Mouse (Mus musculus) neural tube, embryonic 11.5 days (tissue): ENCODE measurements around the gene Epn3. TPM values are rescaled to one million over a fixed set of nuclear protein-coding genes. Genes with fewer than 3 reads are reported as not detected.

Experiments used
- ATAC-seq: fragments of 200-750 bp; cut with Nextera tagmentation; 2 replicates; pipeline ENCODE4 v1.8.0; 2017; ENCODE audit warnings: moderate number of reproducible peaks, mild to moderate bottlenecking, moderate TSS enrichment, moderate library complexity; ENCODE audit not compliant: insufficient read depth, low FRiP score, low TSS enrichment
- DNase-seq: peaks from one replicate; pipeline ENCODE4 v3.0.0-alpha.2; 2015; ENCODE audit warnings: low spot score
- H3K27ac ChIP-seq: fragments of 300-500 bp; sonication (generic); 2 replicates; pipeline ENCODE4 v1.5.1; 2014; ENCODE audit warnings: low read depth, mild to moderate bottlenecking, low read length
- H3K27me3 ChIP-seq: fragments of 300-500 bp; sonication (generic); 2 replicates; pipeline ENCODE4 v1.6.1; 2014; ENCODE audit warnings: mild to moderate bottlenecking, low read length, mixed read lengths; ENCODE audit not compliant: control insufficient read depth, insufficient read depth
- H3K36me3 ChIP-seq: fragments of 300-500 bp; sonication (generic); 2 replicates; pipeline ENCODE4 v1.6.1; 2014; ENCODE audit warnings: mild to moderate bottlenecking, low read length, moderate library complexity, mixed read lengths; ENCODE audit not compliant: control insufficient read depth, insufficient read depth
- H3K4me1 ChIP-seq: fragments of 300-500 bp; sonication (generic); 2 replicates; pipeline ENCODE4 v1.6.1; 2014; ENCODE audit warnings: low read length, mixed read lengths; ENCODE audit not compliant: control insufficient read depth, insufficient read depth
- H3K4me2 ChIP-seq: fragments of 300-500 bp; sonication (generic); 2 replicates; pipeline ENCODE4 v1.6.1; 2014; ENCODE audit warnings: low read depth, mild to moderate bottlenecking, moderate library complexity
- H3K4me3 ChIP-seq: fragments of 300-500 bp; sonication (generic); 2 replicates; pipeline ENCODE4 v1.5.1; 2014; ENCODE audit warnings: low read depth, low read length
- H3K9ac ChIP-seq: fragments of 300-500 bp; sonication (generic); 2 replicates; pipeline ENCODE4 v1.6.1; 2014; ENCODE audit warnings: mild to moderate bottlenecking, low read length
- H3K9me3 ChIP-seq: fragments of 300-500 bp; sonication (generic); 2 replicates; pipeline ENCODE4 v1.6.1; 2016; ENCODE audit warnings: low read length; ENCODE audit not compliant: control insufficient read depth
- WGBS: fragments of 180-500 bp; shearing (Covaris S2); extraction: QIAGEN DNeasy Blood & Tissue Kit; methylation state at CpG from one replicate; pipeline ENCODE4 v1.1.7; 2014; 5-methylcytosine and 5-hydroxymethylcytosine counted together
- polyA plus RNA-seq: library from polyadenylated mRNA; unstranded; fragments of >200 nt; fragmentation: Nextera tagmentation; extraction: Ambion mirVana; gene quantifications from 2 replicates; pipeline ENCODE4 v1.2.1, GENCODE M21; 2014

Epn3 gene
- polyA plus RNA-seq, 1 experiment from 2014 or later = 0.68 TPM

DNA sequence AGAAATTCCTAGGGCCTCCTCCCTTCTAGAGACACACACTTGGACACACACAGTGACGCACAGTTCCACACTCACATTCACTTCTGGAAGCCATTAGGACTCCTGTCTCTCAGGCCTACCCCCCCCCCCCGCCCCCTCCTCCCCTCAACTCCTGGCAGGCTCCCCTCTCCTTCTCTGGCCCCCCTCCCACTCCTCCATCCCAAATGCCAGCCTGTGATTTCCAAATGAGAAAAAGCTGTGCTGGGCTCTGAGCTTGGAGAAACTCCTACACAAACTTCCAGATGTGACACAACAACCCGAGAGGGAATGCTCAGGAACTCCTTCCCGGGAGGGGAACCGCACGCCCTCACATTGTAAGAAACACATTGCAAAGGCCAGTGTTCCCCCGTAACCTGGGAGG, 29.4 kb downstream of the Epn3 start:
- 0 out of 2 replicates have a peak overlapping the region, but pooled peaks have one; percentile 20 for H3K4me2 ChIP-seq
- H3K27me3 ChIP-seq = peaks cover 25% of the 10 kb centered on the region
- H3K27ac ChIP-seq = no peak overlapping the region
- H3K36me3 ChIP-seq = no peaks in the 10 kb centered on the region
- no peak overlapping the region; the same call in 1 of the 2 replicates for H3K9ac ChIP-seq
- no peaks in the 10 kb centered on the region for H3K9me3 ChIP-seq
- no peak overlapping the region for H3K4me3 ChIP-seq
- no peak for DNase-seq
- ATAC-seq = no peak
- peaks cover 52% of the 10 kb centered on the region for H3K4me1 ChIP-seq
- WGBS = 41% methylated on average over 6 of the region's 7 CpGs

DNA sequence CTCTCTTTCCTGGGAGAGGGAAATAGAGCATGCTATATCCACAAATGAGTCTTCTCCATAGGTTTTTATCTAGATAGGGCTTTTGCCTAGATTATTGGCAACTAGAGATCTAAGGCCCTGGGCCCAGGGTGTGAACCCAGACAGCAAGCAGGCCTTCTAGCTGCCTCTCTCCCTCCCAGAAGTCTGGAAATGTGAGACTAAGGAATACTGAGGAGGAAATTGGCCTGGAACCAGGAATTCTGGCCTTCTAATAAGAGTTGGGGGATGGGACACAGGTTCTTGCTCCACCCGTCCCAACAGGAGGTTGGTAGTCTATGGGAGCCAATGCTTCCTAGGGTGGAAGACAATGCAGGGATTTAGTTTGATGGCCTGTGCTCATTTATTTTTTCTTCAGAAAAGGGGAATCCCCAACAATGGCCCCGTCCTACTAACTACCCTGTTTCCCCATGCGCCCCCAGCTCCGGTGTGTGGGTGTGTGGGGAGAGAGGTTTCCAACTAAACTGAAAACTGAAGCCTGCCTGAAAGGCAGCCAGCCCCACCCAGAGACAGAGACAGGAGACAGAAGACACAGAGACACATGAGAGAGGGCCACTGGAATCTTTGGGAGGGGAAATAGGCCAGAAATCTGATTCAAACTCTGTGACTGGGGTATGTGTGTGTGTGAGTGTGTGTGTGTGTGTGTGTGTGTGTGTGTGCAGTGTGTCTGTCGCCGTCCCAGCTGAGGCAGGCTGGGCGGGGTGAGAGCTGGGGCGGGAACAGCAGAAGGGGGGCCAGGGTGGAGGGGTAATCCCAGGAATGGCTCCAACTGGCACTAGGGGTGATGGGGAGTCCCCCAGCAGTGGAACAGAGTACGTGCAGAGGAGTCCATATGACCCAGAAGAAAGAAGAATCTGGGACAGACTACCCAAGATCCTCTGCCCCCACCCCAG, 30.4 kb downstream of the Epn3 start:
- H3K36me3 ChIP-seq = no peaks in the 10 kb centered on the region
- H3K27ac ChIP-seq = peak overlapping the region; percentile 73
- peaks cover 16% of the 10 kb centered on the region for H3K27me3 ChIP-seq
- DNase-seq (no peak), ATAC-seq (0 out of 2 replicates have a peak, but pooled peaks have one; percentile 0)
- H3K4me2 ChIP-seq = peak overlapping the region; percentile 12; the same call in 1 of the 2 replicates
- H3K4me3 ChIP-seq = no peak overlapping the region
- peaks cover 54% of the 10 kb centered on the region for H3K4me1 ChIP-seq
- 25% methylated on average over 8 of the region's 9 CpGs for WGBS
- no peaks in the 10 kb centered on the region for H3K9me3 ChIP-seq
- no peak overlapping the region for H3K9ac ChIP-seq

DNA sequence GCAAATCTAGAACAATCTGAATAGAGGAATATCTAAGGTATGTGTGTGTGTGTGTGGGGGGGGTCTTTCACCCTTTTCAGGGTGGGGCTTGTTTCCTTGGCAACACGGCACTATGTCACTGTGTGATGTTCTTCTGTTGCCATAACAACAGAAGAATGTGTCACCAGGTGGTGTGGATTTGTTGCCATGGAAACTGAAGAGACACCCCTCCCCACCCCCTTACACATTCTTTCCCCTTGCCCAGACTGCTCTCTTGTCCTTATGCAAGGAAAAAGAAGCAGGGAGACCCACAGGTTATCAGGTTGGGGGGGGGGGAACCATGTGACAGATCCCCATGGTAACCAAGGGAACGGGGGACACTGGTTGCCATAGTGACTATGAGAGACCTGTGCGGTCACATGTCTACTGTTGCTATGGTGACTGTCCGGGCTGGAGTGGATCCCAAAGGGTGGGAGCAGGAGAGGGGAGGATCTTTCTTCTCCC, 31.2 kb downstream of the Epn3 start:
- peak overlapping the region; percentile 12; the same call in 1 of the 2 replicates for H3K4me2 ChIP-seq
- H3K27me3 ChIP-seq = peaks cover 14% of the 10 kb centered on the region
- peak overlapping the region; percentile 73 for H3K27ac ChIP-seq
- H3K4me1 ChIP-seq = peaks cover 51% of the 10 kb centered on the region
- peak; percentile 82 for ATAC-seq
- no peaks in the 10 kb centered on the region for H3K9me3 ChIP-seq
- H3K4me3 ChIP-seq = no peak overlapping the region
- peak; percentile 87 for DNase-seq
- 18% methylated on average over 4 of the region's 4 CpGs for WGBS
- no peak overlapping the region for H3K9ac ChIP-seq
- H3K36me3 ChIP-seq = no peaks in the 10 kb centered on the region

DNA sequence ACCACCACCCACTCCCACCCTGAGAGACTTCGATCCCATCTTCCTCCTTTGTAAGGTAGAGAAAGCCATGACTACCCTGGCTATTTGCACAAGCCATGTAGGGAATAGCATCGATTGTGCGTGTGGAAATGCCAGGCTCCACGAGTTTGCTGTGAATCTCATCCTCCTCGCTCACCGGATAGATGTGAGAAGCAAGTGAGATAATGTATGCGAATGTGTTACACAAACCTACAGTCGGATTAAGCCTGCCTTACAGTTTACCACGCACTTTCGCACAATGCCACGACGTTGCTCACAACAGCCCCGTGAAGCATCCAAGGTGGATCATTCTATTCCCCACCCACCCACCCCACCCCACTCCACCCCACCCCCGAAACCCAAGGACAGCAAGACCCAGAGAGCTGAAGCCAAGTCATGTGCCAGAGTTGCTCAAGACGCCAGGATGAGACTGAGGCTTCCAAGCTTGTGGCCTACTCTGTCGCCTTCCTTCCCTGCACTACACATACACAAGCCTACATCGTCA, 33.4 kb downstream of the Epn3 start:
- H3K9me3 ChIP-seq = no peaks in the 10 kb centered on the region
- no peak overlapping the region for H3K4me2 ChIP-seq
- H3K27me3 ChIP-seq = no peaks in the 10 kb centered on the region
- ATAC-seq = no peak
- no peak overlapping the region for H3K4me3 ChIP-seq
- H3K36me3 ChIP-seq = no peaks in the 10 kb centered on the region
- no peak overlapping the region for H3K9ac ChIP-seq
- no peak overlapping the region for H3K27ac ChIP-seq
- 90% methylated on average over 17 of the region's 17 CpGs for WGBS
- no peak for DNase-seq
- H3K4me1 ChIP-seq = peaks cover 44% of the 10 kb centered on the region

DNA sequence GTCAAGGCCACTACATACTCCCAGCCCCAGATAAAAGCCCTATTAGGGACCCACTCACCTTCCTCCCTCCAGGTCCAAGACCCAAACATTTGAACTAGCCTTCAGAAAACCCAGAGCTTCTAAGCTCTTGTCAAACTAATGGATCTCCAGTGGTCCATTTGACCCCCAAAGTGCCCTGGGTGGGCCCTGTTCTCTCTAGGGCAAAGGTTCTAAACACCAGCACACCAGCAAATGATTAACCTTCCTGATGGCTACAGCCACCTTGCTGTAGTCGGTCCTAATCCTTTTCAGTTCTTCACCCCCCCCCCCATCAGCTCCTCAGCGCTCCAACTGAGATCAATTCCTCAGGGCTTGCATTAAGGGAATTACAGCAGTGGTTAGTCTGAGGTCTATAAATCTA, 35.6 kb downstream of the Epn3 start:
- no peaks in the 10 kb centered on the region for H3K9me3 ChIP-seq
- H3K9ac ChIP-seq = no peak overlapping the region
- H3K4me2 ChIP-seq = no peak overlapping the region
- H3K4me3 ChIP-seq = no peak overlapping the region
- WGBS = 22% methylated on average over 2 of the region's 2 CpGs
- H3K4me1 ChIP-seq = peaks cover 30% of the 10 kb centered on the region
- no peaks in the 10 kb centered on the region for H3K27me3 ChIP-seq
- ATAC-seq = no peak
- H3K36me3 ChIP-seq = no peaks in the 10 kb centered on the region
- H3K27ac ChIP-seq = 0 out of 2 replicates have a peak overlapping the region, but pooled peaks have one; percentile 27
- no peak for DNase-seq

DNA sequence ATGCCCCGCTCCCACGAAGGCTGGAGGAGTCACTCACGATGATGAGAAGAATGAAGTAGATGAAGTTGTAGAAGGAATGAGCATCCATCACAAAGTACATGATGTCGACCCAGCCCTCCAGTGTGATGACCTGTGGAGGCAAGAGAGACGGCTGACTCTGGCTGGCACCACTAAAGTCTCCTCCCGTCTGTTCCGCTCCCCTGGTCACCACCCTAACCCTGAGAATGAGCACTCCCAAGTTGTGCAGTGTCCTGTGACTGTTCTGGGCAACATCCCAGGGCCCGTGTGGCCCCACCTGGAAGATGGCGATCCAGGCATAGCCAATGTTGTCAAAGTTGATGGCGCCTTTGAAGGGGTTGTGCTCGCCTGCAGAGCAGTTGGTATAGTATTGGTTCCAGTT, 37.9 kb downstream of the Epn3 start:
- Histone ChIP-seq H3K36me3 (no peaks in the 10 kb centered on the region), H3K4me3 (no peak overlapping the region), H3K4me2 (no peak overlapping the region), H3K27ac (no peak overlapping the region), H3K9me3 (no peaks in the 10 kb centered on the region), H3K9ac (no peak overlapping the region), H3K27me3 (no peaks in the 10 kb centered on the region), H3K4me1 (peaks cover 10% of the 10 kb centered on the region)
- ATAC-seq = no peak
- 95% methylated on average over 11 of the region's 11 CpGs for WGBS
- no peak for DNase-seq

DNA sequence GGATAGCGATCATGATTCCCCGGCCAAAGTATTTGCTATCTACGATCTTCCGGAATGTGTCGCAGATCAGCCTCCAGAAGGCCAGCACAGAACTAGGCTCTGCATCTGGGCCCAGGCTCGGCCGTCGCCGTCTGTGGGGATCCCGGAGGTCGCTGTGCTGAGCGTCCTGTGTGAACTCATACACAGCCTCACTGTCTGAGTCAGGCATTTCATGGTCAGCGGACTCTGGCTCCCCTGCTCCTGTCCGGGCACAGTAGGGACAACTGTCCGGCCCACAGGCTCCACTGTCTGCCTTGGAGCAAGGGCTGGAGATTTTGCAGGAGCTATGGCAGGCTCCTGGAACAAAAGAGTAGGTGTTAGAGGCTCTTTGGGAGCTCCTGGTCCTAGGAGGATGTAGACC, 42.8 kb downstream of the Epn3 start:
- Histone ChIP-seq H3K4me3 (no peak overlapping the region), H3K9me3 (no peaks in the 10 kb centered on the region), H3K4me2 (no peak overlapping the region), H3K9ac (no peak overlapping the region), H3K27me3 (no peaks in the 10 kb centered on the region), H3K27ac (no peak overlapping the region), H3K4me1 (no peaks in the 10 kb centered on the region), H3K36me3 (no peaks in the 10 kb centered on the region)
- DNase-seq (no peak), ATAC-seq (no peak)
- WGBS = 78% methylated on average over 15 of the region's 15 CpGs

DNA sequence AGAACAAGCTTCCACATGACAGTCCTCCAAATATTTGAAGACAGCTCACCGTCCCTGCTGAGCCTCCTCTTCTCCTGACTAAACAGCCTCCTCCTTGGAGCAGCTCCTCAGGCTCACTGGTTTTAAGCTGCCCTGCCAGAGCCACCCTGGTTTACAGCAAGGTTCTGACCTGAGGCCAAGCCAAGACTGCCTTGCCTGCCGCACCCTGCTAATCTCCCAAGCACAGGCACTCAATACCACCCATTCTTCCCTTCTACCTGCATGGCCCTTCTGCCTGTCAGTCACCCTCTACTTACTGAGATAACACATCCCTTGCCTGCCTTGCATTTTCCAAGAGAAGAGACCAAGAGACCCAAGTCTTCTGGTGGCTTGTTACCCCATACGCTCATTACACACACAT, 43.4 kb downstream of the Epn3 start:
- H3K27ac ChIP-seq = no peak overlapping the region

More for the DNA sequence above, 43.4 kb downstream of the Epn3 start:
- no peak overlapping the region for H3K9ac ChIP-seq
- H3K4me1 ChIP-seq = no peaks in the 10 kb centered on the region
- ATAC-seq = no peak
- no peaks in the 10 kb centered on the region for H3K27me3 ChIP-seq
- H3K36me3 ChIP-seq = no peaks in the 10 kb centered on the region
- no peak overlapping the region for H3K4me3 ChIP-seq
- H3K4me2 ChIP-seq = no peak overlapping the region
- DNase-seq = no peak
- H3K9me3 ChIP-seq = no peaks in the 10 kb centered on the region
- 83% methylated on average over 3 of the region's 3 CpGs for WGBS
